Mouse (Mus musculus) testis, adult 2 months (tissue): ENCODE data around the gene Rbm8a. TPM values are rescaled to one million over a fixed set of nuclear protein-coding genes. Genes with fewer than 3 reads are reported as not detected.
A peak's percentile ranks its signal among the peaks of the same experiment; 100 is the strongest.
"Not testable (repeated sequence)": the region's sequence is repeated elsewhere in the genome, so short reads cannot be mapped to it uniquely, and the experiment has no call there.

Experiments used
- H3K27ac ChIP-seq: fragments of 200-500 bp; 2 replicates; pipeline ENCODE4 v1.5.1; 2012; ENCODE audit warnings: low read depth, low read length; ENCODE audit not compliant: control insufficient read depth, insufficient read depth
- H3K27me3 ChIP-seq: fragments of 200-500 bp; 2 replicates; pipeline ENCODE4 v1.6.1; 2012; ENCODE audit warnings: mild to moderate bottlenecking, low read length, moderate library complexity; ENCODE audit not compliant: control insufficient read depth, insufficient read depth
- H3K36me3 ChIP-seq: fragments of 200-500 bp; 2 replicates; pipeline ENCODE4 v1.6.1; 2012; ENCODE audit warnings: mild to moderate bottlenecking, low read length; ENCODE audit not compliant: control insufficient read depth, insufficient read depth
- H3K4me1 ChIP-seq: fragments of 200-500 bp; 2 replicates; pipeline ENCODE4 v1.6.1; 2012; ENCODE audit warnings: low read length; ENCODE audit not compliant: control insufficient read depth, insufficient read depth
- H3K4me3 ChIP-seq: fragments of 200-500 bp; 2 replicates; pipeline ENCODE4 v1.5.1; 2012; ENCODE audit warnings: low read depth, mild to moderate bottlenecking, low read length, moderate library complexity, mixed read lengths; ENCODE audit not compliant: control insufficient read depth
- CTCF ChIP-seq: fragments of 200-500 bp; IDR thresholded peaks from 2 replicates; pipeline ENCODE4 v1.5.1; 2012; ENCODE audit warnings: low read depth, mild to moderate bottlenecking, inconsistent platforms, low read length, moderate library complexity; ENCODE audit not compliant: control insufficient read depth, insufficient read depth, insufficient replicate concordance
- POLR2A ChIP-seq: fragments of 200-500 bp; IDR thresholded peaks from 2 replicates; pipeline ENCODE4 v1.6.1; 2012; ENCODE audit warnings: low read depth, mild to moderate bottlenecking, inconsistent platforms, low read length, moderate library complexity; ENCODE audit not compliant: control insufficient read depth
- polyA plus RNA-seq: library from polyadenylated mRNA; depleted of rRNA; stranded (reverse); fragments of >200 nt; gene quantifications from 2 replicates; pipeline ENCODE4 v1.2.3, GENCODE M21; 2012

Rbm8a gene
- polyA plus RNA-seq, 1 experiment, result 8.0 TPM

DNA sequence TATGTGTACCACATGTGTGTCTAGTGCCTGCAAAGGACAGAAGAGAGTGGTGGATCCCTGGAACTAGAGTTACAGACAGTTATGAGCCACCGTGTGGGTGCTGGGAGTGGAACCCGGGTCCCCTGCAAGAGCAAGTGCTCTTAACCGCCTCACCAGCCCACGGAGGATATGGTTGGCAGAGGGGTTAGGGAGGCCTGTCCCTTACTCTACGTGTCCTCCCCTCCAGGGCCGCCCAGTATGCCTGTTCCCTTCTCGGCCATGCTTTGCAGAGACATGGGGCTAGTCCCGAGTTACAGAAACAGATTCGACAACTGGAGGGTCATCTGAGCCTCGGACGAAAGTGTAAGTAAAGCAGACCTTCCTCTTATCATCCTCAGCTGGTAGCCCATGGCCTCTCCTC, 6.7 kb downstream of the Rbm8a start:
- Histone ChIP-seq H3K36me3 (no peaks in the 10 kb centered on the region; the same call in 1 of the 2 replicates), H3K4me1 (peaks cover 5% of the 10 kb centered on the region), H3K27me3 (no peaks in the 10 kb centered on the region), H3K27ac (no peak overlapping the region), H3K4me3 (peak overlapping the region; percentile 93)
- TF ChIP-seq POLR2A (no peak), CTCF (no peak)

DNA sequence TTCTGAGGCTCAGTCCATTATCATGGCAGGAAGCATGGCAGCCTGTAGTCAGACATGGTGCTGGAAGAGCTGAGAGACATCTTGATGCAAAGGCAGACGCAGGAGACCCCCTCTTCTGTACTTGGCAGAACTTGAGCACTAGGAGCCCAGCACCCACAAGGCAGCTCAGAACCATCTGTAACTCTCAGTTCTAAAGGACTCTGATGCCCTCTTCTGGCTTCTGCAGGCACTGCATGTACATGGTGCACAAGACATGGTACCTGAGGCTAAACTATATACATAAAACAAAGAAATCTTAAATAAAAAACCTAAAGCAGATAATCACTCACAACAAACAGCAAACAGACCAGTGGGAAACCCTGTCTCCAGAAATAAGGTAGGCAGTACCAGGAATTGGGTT, 9.5 kb downstream of the Rbm8a start:
- peak; percentile 34; the same call in 1 of the 2 replicates for TF ChIP-seq CTCF
- no peak for TF ChIP-seq POLR2A
- H3K36me3 ChIP-seq, result no peaks in the 10 kb centered on the region; the same call in 1 of the 2 replicates
- no peak overlapping the region for H3K27ac ChIP-seq
- no peak overlapping the region for H3K4me3 ChIP-seq
- no peaks in the 10 kb centered on the region for H3K27me3 ChIP-seq
- H3K4me1 ChIP-seq, result peaks cover 5% of the 10 kb centered on the region

DNA sequence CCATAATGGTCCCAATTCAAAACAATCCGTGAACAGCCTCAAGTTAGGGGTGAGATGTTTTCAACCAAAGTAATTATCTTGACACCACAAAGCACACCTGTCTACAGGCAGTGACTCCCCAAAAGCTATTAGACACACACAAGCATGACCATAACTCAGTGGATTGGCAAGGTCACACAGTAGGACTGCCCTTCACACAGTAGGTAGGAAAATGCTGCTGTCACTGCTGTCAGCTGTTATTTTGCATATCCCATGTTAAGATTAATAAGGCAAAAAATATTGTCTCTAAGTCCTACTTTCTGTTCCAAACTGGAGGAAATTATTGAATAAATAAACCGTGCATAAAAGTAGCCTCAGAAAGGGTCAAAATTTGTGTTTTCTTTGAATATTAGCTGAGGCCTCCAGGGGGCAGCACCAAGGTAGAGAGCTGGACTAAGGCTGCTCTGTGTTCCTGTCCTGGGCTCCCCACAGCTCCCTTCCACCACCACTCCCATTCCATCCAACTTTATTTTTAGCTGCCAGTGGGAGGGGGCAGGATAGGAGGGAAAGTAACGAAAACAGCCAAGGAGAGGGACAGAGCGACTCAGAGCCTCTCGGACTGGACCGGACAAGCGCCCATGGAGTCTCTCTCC, 15.4 kb downstream of the Rbm8a start, which contains the start of gene Itga10:
Gene Itga10, plus strand, starts transcription at position 567 of the 632 bp plus-strand sequence.
- H3K4me1 ChIP-seq, result no peaks in the 10 kb centered on the region
- TF ChIP-seq CTCF (no peak), POLR2A (no peak)
- no peak within 1 kb of the TSS for H3K27ac ChIP-seq
- no peak within 1 kb of the TSS for H3K4me3 ChIP-seq
- peaks cover 1% of the 10 kb centered on the region for H3K36me3 ChIP-seq
- H3K27me3 ChIP-seq, result no peaks in the 10 kb centered on the region

DNA sequence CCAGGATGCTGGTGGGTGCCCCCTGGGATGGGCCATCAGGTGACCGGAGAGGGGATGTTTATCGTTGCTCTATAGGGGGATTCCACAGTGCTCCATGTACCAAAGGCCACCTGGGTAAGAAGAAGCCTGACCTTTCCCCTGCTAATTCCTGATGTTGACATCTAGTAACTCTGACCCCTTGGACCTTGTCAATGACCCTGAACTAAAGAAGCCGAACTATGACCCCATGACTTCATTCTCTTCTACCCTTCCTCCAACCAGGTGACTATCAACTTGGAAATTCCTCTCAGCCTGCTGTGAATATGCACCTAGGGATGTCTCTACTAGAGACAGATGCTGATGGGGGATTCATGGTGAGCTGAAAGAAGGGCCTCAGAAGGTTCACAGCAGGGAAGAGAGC, 17.6 kb downstream of the Rbm8a start:
- H3K4me1 ChIP-seq, result no peaks in the 10 kb centered on the region
- TF ChIP-seq CTCF (no peak), POLR2A (no peak)
- H3K27ac ChIP-seq, result no peak overlapping the region
- peaks cover 1% of the 10 kb centered on the region for H3K36me3 ChIP-seq
- no peak overlapping the region for H3K4me3 ChIP-seq
- H3K27me3 ChIP-seq, result no peaks in the 10 kb centered on the region

DNA sequence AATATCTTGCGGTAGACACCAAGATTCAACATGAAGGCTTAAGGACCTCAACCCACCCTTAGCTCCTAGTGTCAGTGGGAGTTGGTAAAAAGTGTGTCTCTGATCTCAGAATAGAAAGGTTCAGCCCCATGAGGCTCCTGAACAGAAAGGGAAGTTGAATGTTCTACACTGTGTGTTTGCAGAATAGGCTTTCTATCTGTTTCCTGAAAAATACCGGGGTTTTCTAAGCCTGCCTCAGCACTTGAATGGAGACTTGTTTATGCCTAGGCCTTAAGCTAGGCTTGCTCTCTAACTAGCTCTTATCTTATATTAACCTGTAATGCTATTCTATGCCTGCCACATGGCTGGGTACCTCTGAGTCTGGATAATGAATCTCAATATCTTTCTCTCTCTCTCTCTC, 31.2 kb downstream of the Rbm8a start:
- H3K4me1 ChIP-seq, result peaks cover 9% of the 10 kb centered on the region

DNA sequence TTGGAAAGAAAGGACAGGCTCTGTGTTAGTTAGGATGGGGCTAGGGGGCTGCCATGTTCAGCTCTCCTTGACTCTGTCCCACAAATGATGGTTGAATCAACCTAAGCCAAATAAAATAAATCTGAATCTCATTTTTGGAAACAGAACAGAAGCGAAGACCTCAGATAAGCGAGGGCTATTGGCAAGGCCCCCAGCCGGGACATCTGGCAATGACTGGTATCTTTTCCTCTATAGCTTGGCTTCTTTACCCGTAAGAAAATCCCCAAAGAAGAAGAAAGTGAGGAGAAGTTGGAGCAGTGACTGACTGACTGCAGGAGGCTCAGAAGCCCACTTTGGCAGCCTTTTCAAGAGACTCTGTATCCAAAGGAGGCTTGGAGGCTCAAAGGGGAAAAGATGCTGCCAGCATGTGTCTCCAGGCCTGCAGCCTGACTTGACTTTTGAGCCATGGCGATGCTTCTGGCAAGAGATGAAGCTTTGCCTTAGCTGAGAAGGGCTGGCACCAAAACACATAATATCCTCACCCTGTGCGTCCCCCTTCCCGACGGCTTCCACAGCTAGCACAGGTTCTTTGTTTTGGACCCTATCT, 33.1 kb downstream of the Rbm8a start:
- Histone ChIP-seq H3K36me3 (no peaks in the 10 kb centered on the region), H3K27me3 (no peaks in the 10 kb centered on the region), H3K27ac (no peak overlapping the region), H3K4me3 (no peak overlapping the region), H3K4me1 (peaks cover 9% of the 10 kb centered on the region)
- no peak for TF ChIP-seq CTCF
- TF ChIP-seq POLR2A, result no peak

More for the DNA sequence above, 31.2 kb downstream of the Rbm8a start:
- H3K27me3 ChIP-seq, result no peaks in the 10 kb centered on the region
- TF ChIP-seq POLR2A, result no peak
- no peak for TF ChIP-seq CTCF
- H3K4me3 ChIP-seq, result no peak overlapping the region
- no peaks in the 10 kb centered on the region for H3K36me3 ChIP-seq
- H3K27ac ChIP-seq, result no peak overlapping the region

DNA sequence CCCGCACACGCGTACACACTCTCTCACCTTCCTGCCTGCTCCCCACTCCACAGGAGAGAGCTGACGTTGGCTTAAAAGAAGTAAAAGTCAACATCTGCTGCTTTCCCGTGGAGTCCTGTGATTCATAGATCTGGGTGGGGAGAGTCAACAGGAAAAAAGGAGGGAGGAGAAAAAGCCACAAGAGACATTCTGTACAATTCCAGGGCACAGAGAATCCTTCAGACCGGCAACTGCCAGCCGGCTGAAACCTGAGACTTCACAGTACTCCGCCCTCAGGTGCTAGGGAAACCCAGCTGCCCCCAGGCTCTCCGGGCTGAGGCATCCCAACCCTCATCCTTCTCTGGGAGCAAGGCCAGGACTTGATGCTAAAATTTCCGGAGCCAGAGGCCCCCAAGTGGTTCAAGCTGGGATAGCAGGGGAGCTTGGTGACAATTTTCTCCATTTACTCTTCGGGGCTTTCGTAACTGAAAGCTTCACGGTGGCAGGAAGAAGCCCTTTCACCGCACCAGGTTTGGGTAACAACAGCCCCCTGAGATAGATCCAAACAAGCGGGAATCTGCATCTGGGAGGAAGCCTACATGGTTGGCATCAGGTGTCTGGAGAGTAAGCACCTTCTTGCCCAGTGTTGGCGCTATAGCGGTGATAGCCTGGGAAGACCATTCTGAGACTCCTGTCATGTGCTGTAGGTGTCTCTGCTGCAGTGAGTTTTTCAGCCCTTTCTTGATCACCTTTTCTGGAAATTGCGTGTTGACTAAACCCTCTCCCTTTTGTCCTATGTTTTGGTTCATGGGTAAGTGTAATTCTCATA, 33.9 kb downstream of the Rbm8a start:
- Histone ChIP-seq H3K36me3 (no peaks in the 10 kb centered on the region), H3K4me1 (peaks cover 9% of the 10 kb centered on the region), H3K27ac (no peak overlapping the region), H3K4me3 (no peak overlapping the region), H3K27me3 (no peaks in the 10 kb centered on the region)
- TF ChIP-seq POLR2A (no peak), CTCF (0 out of 2 replicates have a peak, but pooled peaks have one; percentile 29)

DNA sequence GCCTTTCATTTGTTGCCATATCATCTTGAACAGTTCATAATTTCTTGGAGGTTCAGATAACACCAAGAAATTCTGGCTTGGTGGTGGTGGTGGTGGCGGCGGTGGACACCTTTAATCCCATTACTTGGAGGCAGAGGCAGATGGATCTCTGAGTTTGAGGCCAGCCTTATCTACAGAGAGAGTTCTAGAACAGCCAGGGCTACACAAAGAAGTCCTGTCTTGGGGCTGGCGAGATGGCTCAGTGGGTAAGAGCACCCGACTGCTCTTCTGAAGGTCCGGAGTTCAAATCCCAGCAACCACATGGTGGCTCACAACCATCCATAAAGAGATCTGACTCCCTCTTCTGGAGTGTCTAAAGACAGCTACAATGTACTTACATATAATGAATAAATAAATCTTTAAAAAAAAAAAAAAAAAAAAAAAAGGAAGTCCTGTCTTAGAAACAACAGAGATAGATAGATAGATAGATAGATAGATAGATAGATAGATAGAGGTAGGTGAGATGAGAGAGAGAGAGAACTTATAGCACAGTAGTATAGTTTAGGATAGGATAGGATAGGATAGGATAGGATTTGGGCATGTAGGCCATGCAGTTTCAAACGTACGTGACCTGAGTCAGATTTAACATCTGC, 36.1 kb downstream of the Rbm8a start:
- not testable (repeated sequence) for H3K27me3 ChIP-seq, H3K4me3 ChIP-seq, H3K27ac ChIP-seq, H3K36me3 ChIP-seq
- H3K4me1 ChIP-seq, result peaks cover 15% of the 10 kb centered on the region
